Mouse (Mus musculus): ENCODE results near the gene Car5a. TPM values are rescaled to one million over a fixed set of nuclear protein-coding genes. Genes with fewer than 3 reads are reported as not detected.

The Car5a gene
- polyA plus RNA-seq, 1 experiment from 2014 or later: 0.30 TPM

DNA sequence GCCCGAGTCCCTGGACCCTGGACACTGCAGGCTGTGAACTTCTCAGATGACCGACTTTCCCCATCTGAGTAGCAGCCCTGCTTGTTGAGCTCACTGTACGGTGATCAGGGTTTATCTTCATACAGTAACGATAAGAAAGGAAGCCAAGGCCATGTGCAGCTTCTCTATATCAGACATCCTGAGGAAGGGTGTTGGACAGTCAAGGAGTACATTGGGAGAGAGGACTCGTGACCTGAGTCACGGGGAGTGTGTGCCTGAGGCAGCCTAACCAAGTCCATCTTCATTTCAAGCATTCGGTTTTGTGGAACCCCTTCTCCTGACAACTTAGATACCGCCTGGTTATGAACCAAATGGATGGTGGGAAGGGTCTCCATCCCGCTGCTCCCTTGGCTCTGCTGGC, 69.2 kb downstream of the Car5a start:
- H3K9me3 ChIP-seq (replicated peaks): no peaks in the 10 kb centered on the region
- DNase-seq (ENCODE audit: low spot score): no peak
- no peak overlapping the region for H3K27ac ChIP-seq (replicated peaks)
- H3K36me3 ChIP-seq: peaks cover 4% of the 10 kb centered on the region
- 89% methylated on average over 9 of the region's 9 CpGs for WGBS
- H3K4me1 ChIP-seq: peaks cover 15% of the 10 kb centered on the region
- H3K4me3 ChIP-seq: no peak overlapping the region
- peaks cover 7% of the 10 kb centered on the region; the same call in 1 of the 2 replicates for H3K27me3 ChIP-seq (ENCODE audit: low read depth, poor library complexity, severe bottlenecking)

DNA sequence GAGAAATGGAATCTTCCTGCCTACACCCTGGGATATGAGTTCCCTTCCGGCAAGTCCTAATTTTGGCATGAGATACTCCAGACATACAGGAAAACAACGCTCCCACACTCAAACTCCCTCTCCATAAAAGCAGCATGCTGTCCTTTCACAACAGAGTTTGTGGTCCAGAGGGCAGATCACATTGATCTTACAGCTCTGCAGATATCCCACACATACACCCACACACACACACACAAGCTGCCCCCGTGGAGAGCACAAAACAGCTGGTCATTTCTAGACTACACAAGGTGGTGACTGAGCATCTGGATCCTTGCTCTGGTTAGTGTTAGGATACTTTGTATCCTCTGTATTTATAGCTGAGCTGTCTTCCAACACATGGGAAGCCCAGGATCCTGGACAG, 69.7 kb downstream of the Car5a start:
- H3K4me3 ChIP-seq: no peak overlapping the region
- 92% methylated on average over 3 of the region's 3 CpGs for WGBS
- H3K9me3 ChIP-seq (replicated peaks): no peaks in the 10 kb centered on the region
- peaks cover 7% of the 10 kb centered on the region; the same call in 1 of the 2 replicates for H3K27me3 ChIP-seq (ENCODE audit: low read depth, poor library complexity, severe bottlenecking)
- DNase-seq (ENCODE audit: low spot score): no peak
- no peak overlapping the region for H3K27ac ChIP-seq (replicated peaks)
- H3K36me3 ChIP-seq: peaks cover 1% of the 10 kb centered on the region; the same call in 1 of the 2 replicates
- H3K4me1 ChIP-seq: peaks cover 15% of the 10 kb centered on the region

DNA sequence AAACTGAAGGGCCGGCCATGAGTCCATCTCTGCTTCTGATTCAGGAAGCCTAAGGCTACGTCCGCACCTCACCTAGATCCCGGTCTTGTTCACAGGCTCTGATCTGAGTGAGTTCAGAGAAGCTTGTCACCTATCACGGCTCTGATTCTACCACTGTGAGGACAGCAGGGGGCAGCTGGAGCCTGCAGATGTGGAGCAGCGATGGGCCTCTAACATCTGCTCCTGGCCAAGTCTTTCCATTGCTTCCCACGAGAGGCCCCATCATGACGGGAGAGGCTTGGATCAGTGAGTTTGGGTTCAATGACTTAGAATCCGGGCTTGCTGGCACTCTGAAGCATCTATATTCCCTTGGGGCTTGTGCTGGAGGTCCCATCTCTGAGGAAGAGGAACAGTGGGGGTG, 70.7 kb downstream of the Car5a start:
- Histone ChIP-seq H3K27ac (replicated peaks) (no peak overlapping the region), H3K9me3 (replicated peaks) (no peaks in the 10 kb centered on the region), H3K36me3 (no peaks in the 10 kb centered on the region), H3K4me3 (no peak overlapping the region), H3K27me3 (ENCODE audit: low read depth, poor library complexity, severe bottlenecking) (peaks cover 7% of the 10 kb centered on the region; the same call in 1 of the 2 replicates), H3K4me1 (peaks cover 18% of the 10 kb centered on the region)
- peak; percentile 34 for DNase-seq (ENCODE audit: low spot score)
- 75% methylated on average over 9 of the region's 9 CpGs for WGBS

DNA sequence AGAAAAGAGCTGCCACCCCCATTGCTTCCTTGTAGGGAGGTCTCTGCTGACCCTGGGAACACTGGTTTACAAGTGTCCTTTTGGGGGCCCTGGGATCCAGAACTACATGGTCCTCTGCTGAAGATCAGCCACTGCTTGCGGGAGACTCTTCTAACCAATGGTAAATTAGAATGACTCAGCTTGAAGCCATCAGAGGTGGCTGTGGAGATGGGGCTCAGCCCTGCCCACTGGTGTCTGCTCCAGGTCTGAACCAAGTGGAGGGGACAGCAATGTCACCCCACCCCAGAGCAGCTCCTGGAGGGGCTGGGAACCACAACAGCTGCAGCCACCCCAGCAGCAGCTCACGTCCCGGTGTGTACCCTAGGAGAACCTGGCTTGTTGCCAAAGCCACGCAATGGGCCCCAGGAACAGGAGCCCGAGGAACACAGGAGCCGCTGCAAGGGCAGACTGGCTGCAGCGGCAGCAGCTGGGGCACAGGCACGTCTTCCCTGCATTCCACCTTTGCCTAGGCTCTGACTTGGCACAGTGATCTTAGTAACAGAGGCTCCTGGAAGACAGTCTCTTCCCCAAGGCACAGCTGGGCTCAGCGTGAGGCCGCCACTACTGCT, 72.8 kb downstream of the Car5a start:
- 51% methylated on average over 10 of the region's 10 CpGs for WGBS

DNA sequence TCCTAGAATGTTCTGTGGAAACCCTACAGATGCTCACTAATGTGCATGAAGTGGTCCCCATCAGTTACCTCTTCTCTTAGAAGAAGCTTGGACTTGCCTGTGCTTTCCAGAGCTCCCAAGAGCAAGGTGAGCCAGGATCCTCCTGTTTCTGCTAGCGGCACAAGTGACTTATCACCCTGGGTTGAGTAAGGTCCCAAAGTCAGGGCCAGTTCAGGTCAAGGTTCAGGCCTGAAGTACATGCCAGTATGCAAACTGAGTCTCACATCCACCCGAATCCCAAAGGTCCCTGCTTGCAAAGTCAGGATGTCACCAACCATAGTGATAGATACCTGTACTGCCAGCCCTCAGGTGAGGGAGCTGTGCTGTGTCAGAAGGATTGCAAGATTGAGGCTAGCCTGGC, 74.5 kb downstream of the Car5a start:
- Histone ChIP-seq H3K4me1 (peaks cover 26% of the 10 kb centered on the region), H3K36me3 (no peaks in the 10 kb centered on the region), H3K27me3 (ENCODE audit: low read depth, poor library complexity, severe bottlenecking) (peaks cover 7% of the 10 kb centered on the region; the same call in 1 of the 2 replicates), H3K27ac (replicated peaks) (no peak overlapping the region), H3K9me3 (replicated peaks) (no peaks in the 10 kb centered on the region), H3K4me3 (no peak overlapping the region)
- DNase-seq (ENCODE audit: low spot score): no peak
- 90% methylated on average over 2 of the region's 2 CpGs for WGBS

More for the DNA sequence above, 72.8 kb downstream of the Car5a start:
- Histone ChIP-seq H3K9me3 (replicated peaks) (no peaks in the 10 kb centered on the region), H3K4me3 (no peak overlapping the region), H3K27ac (replicated peaks) (no peak overlapping the region), H3K4me1 (peaks cover 26% of the 10 kb centered on the region), H3K27me3 (ENCODE audit: low read depth, poor library complexity, severe bottlenecking) (peaks cover 7% of the 10 kb centered on the region; the same call in 1 of the 2 replicates), H3K36me3 (no peaks in the 10 kb centered on the region)
- DNase-seq (ENCODE audit: low spot score): no peak

DNA sequence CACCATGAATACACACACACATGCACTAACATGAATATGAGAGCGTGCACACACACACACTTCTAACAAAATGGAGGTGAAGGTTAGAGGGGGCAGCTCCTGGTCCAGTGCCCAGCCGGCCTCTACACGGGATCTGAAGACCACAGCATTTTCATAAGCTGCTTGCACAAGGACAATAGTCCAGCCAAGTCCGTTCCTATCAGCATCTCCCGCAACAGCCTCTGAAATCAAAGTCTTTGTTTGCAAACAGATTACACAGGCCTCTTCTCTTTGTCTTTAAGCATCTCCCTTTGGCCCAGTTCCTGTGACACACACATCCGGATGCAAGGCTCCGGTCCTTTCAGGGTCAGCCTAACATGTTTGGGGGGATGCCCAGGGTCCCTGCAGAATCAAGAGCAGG, 75.8 kb downstream of the Car5a start:
- 78% methylated on average over 7 of the region's 7 CpGs for WGBS
- Histone ChIP-seq H3K27ac (replicated peaks) (no peak overlapping the region), H3K4me3 (no peak overlapping the region), H3K27me3 (ENCODE audit: low read depth, poor library complexity, severe bottlenecking) (peaks cover 7% of the 10 kb centered on the region; the same call in 1 of the 2 replicates), H3K4me1 (peaks cover 21% of the 10 kb centered on the region), H3K9me3 (replicated peaks) (no peaks in the 10 kb centered on the region), H3K36me3 (no peaks in the 10 kb centered on the region)
- DNase-seq (ENCODE audit: low spot score): no peak

DNA sequence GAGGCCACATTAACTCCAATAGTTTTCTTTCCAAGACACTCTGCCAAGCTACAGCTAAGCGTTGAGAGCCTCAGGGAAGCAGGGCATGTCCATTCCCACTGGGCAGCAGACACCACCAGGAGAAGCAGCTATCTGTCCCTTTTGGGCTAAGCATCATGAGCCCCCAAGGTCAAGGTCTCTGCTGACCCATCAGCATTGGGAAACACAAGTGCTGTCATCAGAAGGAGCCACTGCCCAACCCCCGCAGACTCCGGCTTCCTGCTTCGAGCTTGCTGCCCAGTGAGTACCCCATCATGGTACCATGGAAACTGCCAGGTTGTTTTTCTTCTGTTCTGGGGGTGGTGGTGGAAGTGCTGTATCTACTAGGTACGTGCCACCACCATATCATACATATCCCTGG, 76.5 kb downstream of the Car5a start:
- H3K27ac ChIP-seq (replicated peaks): no peak overlapping the region
- peaks cover 7% of the 10 kb centered on the region; the same call in 1 of the 2 replicates for H3K27me3 ChIP-seq (ENCODE audit: low read depth, poor library complexity, severe bottlenecking)
- no peaks in the 10 kb centered on the region for H3K36me3 ChIP-seq
- no peak overlapping the region for H3K4me3 ChIP-seq
- no peak for DNase-seq (ENCODE audit: low spot score)
- no peaks in the 10 kb centered on the region for H3K9me3 ChIP-seq (replicated peaks)
- WGBS: 91% methylated on average over 5 of the region's 5 CpGs
- peaks cover 21% of the 10 kb centered on the region for H3K4me1 ChIP-seq

Small RNAs within 50 kb of the gene (microRNA-seq; reads per million reads assigned to microRNA genes)
- 2.1 reads per million for gene Mir7237

Other genes starting within 250 kb of the Car5a start
- gene Jph3, start 215.3 kb downstream of the Car5a start, polyA plus RNA-seq (2016; fragmentation: Nextera tagmentation; extraction: Ambion mirVana): 11.9 and 18.7 TPM in 2 replicates
- 62.1 and 64.1 TPM in 2 replicates for gene Klhdc4, start 115.3 kb downstream of the Car5a start, polyA plus RNA-seq (2016; fragmentation: Nextera tagmentation; extraction: Ambion mirVana)
- gene Slc7a5, start 37.2 kb downstream of the Car5a start, polyA plus RNA-seq (2016; fragmentation: Nextera tagmentation; extraction: Ambion mirVana): 29.3 and 32.7 TPM in 2 replicates
- gene Banp, start 4.8 kb upstream of the Car5a start, polyA plus RNA-seq (2016; fragmentation: Nextera tagmentation; extraction: Ambion mirVana): 53.2 and 64.6 TPM in 2 replicates